Mouse (Mus musculus) hindbrain, embryonic 13.5 days (tissue): ENCODE data around the gene Cdnf. TPM values are rescaled to one million over a fixed set of nuclear protein-coding genes. Genes with fewer than 3 reads are reported as not detected.

Source experiments
- ATAC-seq: fragments of 200-750 bp; cut with Nextera tagmentation; 2 replicates; pipeline ENCODE4 v1.8.0; 2017; ENCODE audit warnings: moderate TSS enrichment; ENCODE audit not compliant: low FRiP score
- H3K27ac ChIP-seq: fragments of 300-500 bp; sonication (generic); 2 replicates; pipeline ENCODE4 v1.5.1; 2015; ENCODE audit warnings: inconsistent platforms, mild to moderate bottlenecking, moderate library complexity
- H3K27me3 ChIP-seq: fragments of 300-500 bp; sonication (generic); 2 replicates; pipeline ENCODE4 v1.6.1; 2015; ENCODE audit warnings: mild to moderate bottlenecking, inconsistent platforms
- H3K36me3 ChIP-seq: fragments of 300-500 bp; sonication (generic); 2 replicates; pipeline ENCODE4 v1.6.1; 2015; ENCODE audit warnings: mild to moderate bottlenecking, inconsistent platforms
- H3K4me1 ChIP-seq: fragments of 300-500 bp; sonication (generic); replicated peaks from 2 replicates; pipeline ENCODE4 v1.6.1; 2015; ENCODE audit warnings: inconsistent platforms
- H3K4me2 ChIP-seq: fragments of 300-500 bp; sonication (generic); 2 replicates; pipeline ENCODE4 v1.6.1; 2015; ENCODE audit warnings: inconsistent platforms, mild to moderate bottlenecking, moderate library complexity
- H3K4me3 ChIP-seq: fragments of 300-500 bp; sonication (generic); 2 replicates; pipeline ENCODE4 v1.5.1; 2015; ENCODE audit warnings: mild to moderate bottlenecking, inconsistent platforms
- H3K9ac ChIP-seq: fragments of 300-500 bp; sonication (generic); 2 replicates; pipeline ENCODE4 v1.6.1; 2015; ENCODE audit warnings: mild to moderate bottlenecking, inconsistent platforms
- H3K9me3 ChIP-seq: fragments of 300-500 bp; sonication (generic); 2 replicates; pipeline ENCODE4 v1.6.1; 2016; ENCODE audit warnings: inconsistent platforms
- WGBS: fragments of 180-500 bp; shearing (Covaris S2); methylation state at CpG from one replicate; pipeline ENCODE4 v1.1.7; 2015; 5-methylcytosine and 5-hydroxymethylcytosine counted together
- polyA plus RNA-seq: library from polyadenylated mRNA; unstranded; fragments of >200 nt; fragmentation: Nextera tagmentation; extraction: Ambion mirVana; gene quantifications from 2 replicates; pipeline ENCODE4 v1.2.1, GENCODE M21; 2015

Gene Cdnf
- polyA plus RNA-seq, 1 experiment from 2014 or later: 0.19 TPM

GRCm38 (mm10) chr2:3526288-3526687 lies 13.5 kb downstream of the Cdnf start:
- no peaks in the 10 kb centered on the region for H3K9me3 ChIP-seq
- no peak for ATAC-seq
- 85% methylated on average over 6 of the region's 6 CpGs for WGBS

GRCm38 (mm10) chr2:3541307-3542079 lies 28.7 kb downstream of the Cdnf start:
- ATAC-seq: no peak
- Histone ChIP-seq H3K4me2 (no peak overlapping the region), H3K27me3 (no peaks in the 10 kb centered on the region), H3K36me3 (no peaks in the 10 kb centered on the region), H3K9me3 (no peaks in the 10 kb centered on the region), H3K9ac (no peak overlapping the region), H3K4me1 (0 out of 2 replicates have a peak, but pooled peaks cover 3% of the 10 kb centered on the region), H3K4me3 (no peak overlapping the region), H3K27ac (no peak overlapping the region)
- 75% methylated on average over 9 of the region's 9 CpGs for WGBS

More at GRCm38 (mm10) chr2:3526288-3526687, 13.5 kb downstream of the Cdnf start:
- Histone ChIP-seq H3K9ac (no peak overlapping the region), H3K36me3 (no peaks in the 10 kb centered on the region), H3K27me3 (no peaks in the 10 kb centered on the region), H3K27ac (no peak overlapping the region), H3K4me3 (no peak overlapping the region), H3K4me1 (no peaks in the 10 kb centered on the region), H3K4me2 (no peak overlapping the region)

GRCm38 (mm10) chr2:3546055-3546454 lies 33.2 kb downstream of the Cdnf start:
- Histone ChIP-seq H3K4me1 (0 out of 2 replicates have a peak, but pooled peaks cover 3% of the 10 kb centered on the region), H3K27ac (no peak overlapping the region), H3K4me3 (no peak overlapping the region), H3K27me3 (no peaks in the 10 kb centered on the region), H3K36me3 (no peaks in the 10 kb centered on the region), H3K9me3 (no peaks in the 10 kb centered on the region), H3K9ac (no peak overlapping the region), H3K4me2 (no peak overlapping the region)
- ATAC-seq: no peak
- WGBS: 78% methylated on average over 2 of the region's 2 CpGs

GRCm38 (mm10) chr2:3546588-3546987 lies 33.8 kb downstream of the Cdnf start:
- WGBS: 5% methylated on average over 4 of the region's 4 CpGs
- H3K9me3 ChIP-seq: 0 out of 2 replicates have a peak, but pooled peaks cover 3% of the 10 kb centered on the region
- H3K27me3 ChIP-seq: no peaks in the 10 kb centered on the region
- H3K4me1 ChIP-seq: 0 out of 2 replicates have a peak, but pooled peaks cover 3% of the 10 kb centered on the region
- no peaks in the 10 kb centered on the region for H3K36me3 ChIP-seq
- no peak overlapping the region for H3K9ac ChIP-seq
- H3K27ac ChIP-seq: no peak overlapping the region
- no peak overlapping the region for H3K4me2 ChIP-seq
- no peak for ATAC-seq
- H3K4me3 ChIP-seq: no peak overlapping the region

GRCm38 (mm10) chr2:3570186-3570585 lies 57.4 kb downstream of the Cdnf start, which contains the start of gene Fam107b:
TSS of gene Fam107b (plus strand) at chr2:3570488.
- 76% methylated on average over 12 of the region's 12 CpGs for WGBS
- H3K27ac ChIP-seq: no peak within 1 kb of the TSS
- H3K4me2 ChIP-seq: no peak within 1 kb of the TSS
- H3K4me3 ChIP-seq: no peak within 1 kb of the TSS
- H3K27me3 ChIP-seq: no peaks in the 10 kb centered on the region
- H3K4me1 ChIP-seq: no peaks in the 10 kb centered on the region
- ATAC-seq: no peak
- no peak within 1 kb of the TSS for H3K9ac ChIP-seq
- no peaks in the 10 kb centered on the region for H3K9me3 ChIP-seq
- H3K36me3 ChIP-seq: no peaks in the 10 kb centered on the region

- no peaks in the 10 kb centered on the region for H3K27me3 ChIP-seq
- no peak for ATAC-seq
- H3K4me3 ChIP-seq: no peak overlapping the region
- H3K9ac ChIP-seq: no peak overlapping the region
- H3K27ac ChIP-seq: no peak overlapping the region
- no peak overlapping the region for H3K4me2 ChIP-seq
- H3K9me3 ChIP-seq: no peaks in the 10 kb centered on the region
- H3K4me1 ChIP-seq: no peaks in the 10 kb centered on the region
- 87% methylated on average over 11 of the region's 11 CpGs for WGBS
- no peaks in the 10 kb centered on the region for H3K36me3 ChIP-seq
Observed at GRCm38 (mm10) chr2:3570606-3571005, 57.8 kb downstream of the Cdnf start.

GRCm38 (mm10) chr2:3573883-3574282 lies 61.1 kb downstream of the Cdnf start:
- Histone ChIP-seq H3K9me3 (no peaks in the 10 kb centered on the region), H3K4me3 (no peak overlapping the region), H3K27ac (no peak overlapping the region), H3K36me3 (no peaks in the 10 kb centered on the region), H3K9ac (no peak overlapping the region), H3K4me2 (no peak overlapping the region), H3K4me1 (no peaks in the 10 kb centered on the region), H3K27me3 (no peaks in the 10 kb centered on the region)
- 87% methylated on average over 7 of the region's 7 CpGs for WGBS
- ATAC-seq: no peak

GRCm38 (mm10) chr2:3575140-3575539 lies 62.3 kb downstream of the Cdnf start:
- Histone ChIP-seq H3K27ac (no peak overlapping the region), H3K36me3 (no peaks in the 10 kb centered on the region), H3K4me2 (no peak overlapping the region), H3K27me3 (no peaks in the 10 kb centered on the region), H3K4me3 (no peak overlapping the region), H3K9ac (no peak overlapping the region), H3K9me3 (no peaks in the 10 kb centered on the region), H3K4me1 (no peaks in the 10 kb centered on the region)
- ATAC-seq: no peak
- 88% methylated on average over 1 of the region's 1 CpGs for WGBS

Other genes with a start within 250 kb of the Cdnf start
- 97.7 and 102 TPM in 2 replicates for gene Nmt2, start 228.8 kb upstream of the Cdnf start, polyA plus RNA-seq
- gene Rpp38, start 180.4 kb upstream of the Cdnf start, polyA plus RNA-seq: 13.5 TPM in 2 replicates
- gene Acbd7, start 176.9 kb upstream of the Cdnf start, polyA plus RNA-seq: 2.5 and 3.1 TPM in 2 replicates
- not detected in 2 replicates for gene Olah, start 115.8 kb upstream of the Cdnf start, polyA plus RNA-seq
- 2.9 and 8.4 TPM in 2 replicates for gene Meig1, start 90.4 kb upstream of the Cdnf start, polyA plus RNA-seq
- gene Dclre1c, start 88.9 kb upstream of the Cdnf start, polyA plus RNA-seq: 9.0 and 9.4 TPM in 2 replicates
- gene Suv39h2, start 38.0 kb upstream of the Cdnf start, polyA plus RNA-seq: 12.1 and 13.4 TPM in 2 replicates
- gene Gm45902, start 240 bp upstream of the Cdnf start, polyA plus RNA-seq: 8.6 and 8.9 TPM in 2 replicates
- gene Hspa14, start 216 bp upstream of the Cdnf start, polyA plus RNA-seq: 66.7 and 67.4 TPM in 2 replicates
- gene Fam107b, start 57.5 kb downstream of the Cdnf start, polyA plus RNA-seq: 36.2 and 37.5 TPM in 2 replicates